Mouse (Mus musculus) urinary bladder, postnatal 4 days (tissue): Measurements from ENCODE around the gene Sfmbt1.
A peak's percentile ranks its signal among the peaks of the same experiment; 100 is the strongest.

ENCODE experiments used
- DNase-seq, 2 experiments: peaks; one replicate each; pipeline ENCODE4 v3.0.0; 2021 to 2022; ENCODE audit warnings: low spot score in 2 of 2

The Sfmbt1 gene

DNA sequence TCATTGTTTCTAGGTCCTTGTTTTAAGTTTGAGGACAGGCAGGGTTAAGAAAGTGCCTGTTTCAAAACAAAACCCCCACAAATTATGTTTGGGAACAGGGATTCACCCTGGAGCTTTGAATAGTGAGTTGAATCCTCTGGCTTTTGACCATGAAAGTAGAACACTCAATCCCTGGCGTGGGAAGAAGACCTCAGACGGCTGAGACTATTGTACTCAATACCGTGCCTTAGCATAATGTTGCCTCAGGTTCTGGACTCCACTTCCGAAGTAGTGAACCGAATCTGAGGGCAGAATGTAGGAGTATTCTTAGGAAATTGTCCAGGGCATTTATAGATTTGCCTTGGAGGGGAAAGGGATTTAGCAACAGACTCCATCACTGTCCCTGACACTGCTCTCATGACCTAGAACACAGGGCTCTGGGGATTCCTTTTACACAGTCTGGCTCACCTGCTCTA lies 110.4 kb downstream of the Sfmbt1 start:
- DNase-seq, result no peak

DNA sequence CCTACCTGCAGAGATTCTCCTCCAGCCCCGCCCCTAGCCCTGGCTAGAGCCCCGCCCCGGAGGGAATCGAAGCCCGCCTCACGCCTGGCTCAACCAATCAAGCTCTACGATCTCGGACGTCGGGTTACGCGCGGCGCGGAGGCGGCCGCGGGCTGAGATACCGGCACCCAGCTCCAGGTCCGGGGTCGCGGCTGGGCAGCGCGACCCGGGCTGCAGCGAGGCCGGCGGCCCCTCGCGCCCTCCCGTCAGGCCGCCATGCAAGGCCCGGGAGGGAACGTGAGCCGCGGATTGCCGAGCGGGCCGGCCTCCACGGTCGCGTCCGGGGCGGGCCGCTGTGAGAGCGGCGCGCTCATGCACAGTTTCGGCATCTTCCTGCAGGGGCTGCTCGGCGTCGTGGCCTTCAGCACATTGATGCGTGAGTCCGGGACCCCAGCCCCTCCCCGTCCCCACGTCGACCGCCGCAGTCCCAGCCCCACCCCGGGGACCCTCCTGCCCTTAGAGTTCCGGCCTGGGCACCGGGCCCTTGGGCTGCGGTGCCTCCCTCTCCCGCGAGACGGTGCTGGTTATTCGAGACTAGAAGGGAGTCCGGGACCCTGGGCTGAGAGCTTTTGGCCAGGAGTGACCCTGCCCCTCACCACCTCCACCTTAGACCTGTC lies 111.0 kb downstream of the Sfmbt1 start, which contains the start of gene Tmem110:
TSS of gene Tmem110 (plus strand) at position 115 of the 656 bp plus-strand sequence.
- peak; percentile 78 to 86 for DNase-seq

DNA sequence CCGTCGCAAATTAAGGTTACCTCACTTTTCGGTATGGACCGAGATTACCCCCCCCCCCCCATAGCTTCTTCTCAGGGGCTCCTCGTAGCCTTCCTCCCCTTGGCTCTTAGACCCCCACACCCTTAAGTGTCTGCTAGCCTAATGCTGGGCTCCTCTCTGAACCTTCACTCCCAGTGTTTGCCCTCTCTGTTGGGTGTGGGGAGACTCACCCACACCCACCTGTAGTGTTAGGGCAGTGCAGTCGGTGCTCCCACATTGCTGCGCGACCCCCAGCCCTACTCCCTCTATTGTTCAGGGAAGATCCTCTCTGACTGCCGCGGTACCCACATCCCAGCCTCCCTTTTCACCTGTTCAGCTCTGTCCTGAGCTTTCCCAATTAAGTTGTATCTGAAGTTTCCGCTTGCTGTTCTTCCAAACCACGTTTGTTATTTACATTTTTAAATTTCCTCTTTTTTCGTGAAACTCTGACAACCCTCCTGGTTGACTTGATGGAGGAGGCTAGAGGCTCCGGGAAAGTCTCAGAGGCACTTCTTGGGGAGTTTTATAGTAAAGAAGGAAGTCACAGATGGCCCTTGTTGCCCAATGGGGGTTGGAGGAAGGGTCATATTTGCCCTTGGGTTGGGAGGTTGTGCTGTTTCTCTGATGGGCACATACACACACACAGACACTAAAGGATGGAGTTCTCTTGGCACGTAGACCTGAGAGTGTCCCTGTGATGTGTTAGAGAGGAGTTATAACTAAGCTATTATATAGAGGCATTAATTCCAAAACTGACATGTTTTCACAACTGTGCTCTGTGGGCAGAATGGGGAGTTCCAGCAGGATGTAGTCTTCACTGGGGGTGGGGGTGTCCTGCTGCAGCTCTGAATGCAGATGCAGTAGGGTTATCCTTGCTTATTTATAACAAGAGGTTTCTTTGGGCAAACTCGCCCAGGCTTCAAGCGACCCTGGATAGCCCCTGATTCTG lies 111.8 kb downstream of the Sfmbt1 start:
- no peak for DNase-seq

DNA sequence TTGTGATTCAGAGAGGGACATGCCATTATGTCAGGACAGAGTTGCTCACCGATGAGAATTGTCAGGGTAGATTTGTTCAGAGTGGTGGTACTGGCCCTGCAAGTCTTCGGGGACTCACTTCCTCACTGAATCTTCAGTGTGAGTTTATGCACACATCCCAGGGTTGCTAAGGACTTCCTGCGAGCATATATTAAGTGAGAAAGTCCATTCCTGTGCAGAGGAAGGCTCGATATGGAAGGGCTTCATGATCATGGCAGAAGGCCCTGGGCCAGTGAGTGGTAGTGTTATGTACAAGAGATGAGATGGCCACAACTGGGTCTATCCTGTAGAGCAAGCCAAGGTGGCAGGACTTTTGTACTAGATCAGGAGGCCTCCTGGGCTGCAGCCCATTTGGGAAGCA lies 112.8 kb downstream of the Sfmbt1 start:
- DNase-seq, result no peak

DNA sequence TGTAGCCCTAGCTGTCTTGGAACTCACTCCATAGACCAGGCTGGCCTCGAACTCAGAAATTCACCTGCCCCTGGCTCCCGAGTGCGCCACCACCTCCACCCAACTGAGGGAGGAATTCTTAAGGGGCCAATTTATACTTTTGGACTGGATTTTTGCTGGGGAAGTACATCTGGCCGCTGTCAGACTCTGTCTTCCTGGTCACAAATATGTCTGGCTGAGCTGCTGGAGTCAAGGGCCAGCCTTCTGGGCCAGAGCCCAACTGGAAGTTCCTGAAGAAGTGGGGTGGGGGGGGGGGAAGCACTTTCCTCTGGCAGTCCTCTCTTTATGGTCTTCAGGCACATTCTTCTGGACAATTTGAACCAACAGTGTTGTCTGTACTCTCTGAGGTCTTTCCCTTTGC lies 113.4 kb downstream of the Sfmbt1 start:
- no peak for DNase-seq

DNA sequence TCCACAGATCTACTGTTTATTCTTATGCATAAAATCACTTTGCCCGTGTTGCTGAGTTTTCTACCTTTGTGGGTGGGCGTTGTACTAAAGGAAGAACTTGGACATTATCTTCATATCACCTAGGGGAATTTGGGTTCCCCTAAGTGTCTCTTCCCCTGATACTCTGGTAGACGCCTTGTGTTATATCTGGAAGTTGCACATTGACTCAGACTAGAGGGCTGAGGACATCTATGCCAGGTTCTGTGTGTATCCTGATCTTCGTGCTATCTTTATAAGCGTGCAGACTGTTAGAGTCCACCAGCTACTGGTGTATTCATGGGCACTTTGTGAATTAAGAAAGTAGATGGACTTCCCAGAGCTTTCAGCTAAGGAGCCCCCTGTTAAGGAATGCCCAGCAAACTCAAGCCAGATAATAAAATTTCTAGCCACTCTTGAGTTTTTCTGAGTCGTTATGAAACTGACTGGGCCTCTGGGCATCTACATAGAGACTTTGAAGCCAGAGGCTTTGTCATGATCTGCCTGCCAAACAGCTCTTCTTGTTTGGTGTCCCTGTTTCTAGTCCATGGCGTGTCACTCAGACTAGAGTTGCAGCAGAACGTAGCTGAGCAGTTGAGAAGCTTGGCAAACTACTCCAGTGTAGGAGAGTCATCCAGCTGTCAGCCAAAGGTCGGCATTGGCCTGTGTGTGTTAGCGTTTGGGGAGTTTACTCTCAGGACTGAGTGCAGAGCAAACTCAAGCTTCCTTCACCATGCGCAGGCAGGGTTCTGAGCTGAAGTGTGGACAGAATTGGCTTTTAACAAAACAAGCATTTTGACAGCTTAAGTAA lies 114.2 kb downstream of the Sfmbt1 start:
- DNase-seq, result peak in 1 of 2 experiments; percentile 33

DNA sequence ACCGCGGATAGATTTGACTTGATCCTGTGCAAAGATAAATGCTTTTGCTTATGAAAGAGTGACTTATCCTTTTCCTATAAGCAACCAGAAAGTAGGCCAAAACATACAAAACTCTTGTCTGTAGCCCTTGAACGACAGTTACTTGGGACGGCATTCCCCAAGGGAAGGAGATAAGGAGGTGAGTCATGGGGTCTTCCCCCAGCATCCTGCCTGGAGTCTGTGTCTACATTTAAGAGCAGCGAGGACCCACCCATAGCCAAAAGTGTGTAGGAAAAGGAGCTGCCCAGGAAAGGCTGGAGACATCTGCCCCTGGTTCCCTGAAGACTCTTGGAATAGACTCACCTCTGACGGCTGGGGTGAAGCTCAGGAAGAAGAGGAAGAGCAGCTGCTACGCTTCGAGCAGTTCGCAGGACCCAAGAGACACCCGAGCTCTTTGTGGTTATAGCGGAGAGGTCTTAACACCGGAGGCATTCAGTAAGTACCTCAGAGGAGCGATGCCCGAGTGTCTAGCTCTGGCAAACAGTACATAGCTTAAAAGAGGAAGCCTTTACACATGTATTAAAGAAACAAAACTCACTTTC lies 122.9 kb downstream of the Sfmbt1 start:
- DNase-seq, result no peak

DNA sequence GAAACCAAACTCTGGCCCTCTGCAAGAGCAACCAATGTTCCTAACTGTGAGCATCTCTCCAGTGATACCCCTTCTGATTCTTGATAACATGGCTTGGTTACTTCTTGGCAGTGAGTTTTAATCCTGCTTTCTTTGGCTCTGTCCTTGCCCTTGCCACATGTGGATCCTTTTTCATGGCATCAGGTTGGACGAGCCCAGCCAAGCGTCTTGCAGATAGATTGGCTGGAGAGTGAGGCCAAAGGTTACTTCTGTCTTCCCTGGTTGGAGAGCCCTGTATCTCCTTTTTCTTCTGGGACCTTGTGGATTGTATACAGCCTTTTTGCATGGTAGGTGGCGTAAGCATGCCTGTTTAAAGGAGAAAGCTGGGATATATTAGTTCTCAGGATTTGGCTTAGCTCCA lies 129.1 kb downstream of the Sfmbt1 start:
- no peak for DNase-seq

DNA sequence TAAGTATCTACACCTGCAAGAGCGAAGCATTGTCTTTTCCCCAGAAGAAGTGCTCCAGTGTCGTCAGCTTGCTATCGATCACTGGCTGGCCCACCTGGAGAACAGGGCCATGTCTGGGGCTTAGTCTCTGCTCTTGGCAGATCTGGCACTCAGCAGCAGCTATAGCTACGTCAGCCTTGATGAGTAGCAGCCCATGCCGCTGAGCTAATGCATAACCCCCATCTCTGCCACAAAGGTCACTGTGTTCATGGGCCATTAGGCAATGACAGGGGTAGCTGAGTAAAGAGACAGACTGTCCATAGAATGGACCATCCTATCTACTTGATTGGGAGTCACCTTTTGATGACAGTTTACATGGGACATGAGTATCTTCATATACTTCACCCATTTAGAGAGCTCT lies 135.9 kb downstream of the Sfmbt1 start:
- no peak for DNase-seq

DNA sequence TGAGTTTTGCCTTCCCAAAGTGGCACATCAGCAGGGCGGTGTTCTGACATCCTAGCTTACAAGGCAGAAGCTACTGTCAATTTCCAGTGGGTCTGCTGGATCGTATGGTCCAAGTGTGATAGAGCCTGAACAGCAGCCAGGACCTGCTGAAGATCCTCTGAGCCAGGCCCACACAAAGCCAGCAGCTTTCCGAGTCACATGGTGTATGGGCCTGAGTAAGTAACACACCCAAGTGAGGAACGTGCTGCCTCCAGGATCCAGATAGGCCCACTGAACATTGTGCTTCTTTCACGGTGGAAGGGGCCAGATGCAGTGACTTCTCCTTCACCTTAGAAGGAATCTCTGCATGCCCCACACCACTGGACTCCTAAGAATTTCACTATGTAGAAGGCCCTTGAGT lies 137.7 kb downstream of the Sfmbt1 start:
- no peak for DNase-seq

DNA sequence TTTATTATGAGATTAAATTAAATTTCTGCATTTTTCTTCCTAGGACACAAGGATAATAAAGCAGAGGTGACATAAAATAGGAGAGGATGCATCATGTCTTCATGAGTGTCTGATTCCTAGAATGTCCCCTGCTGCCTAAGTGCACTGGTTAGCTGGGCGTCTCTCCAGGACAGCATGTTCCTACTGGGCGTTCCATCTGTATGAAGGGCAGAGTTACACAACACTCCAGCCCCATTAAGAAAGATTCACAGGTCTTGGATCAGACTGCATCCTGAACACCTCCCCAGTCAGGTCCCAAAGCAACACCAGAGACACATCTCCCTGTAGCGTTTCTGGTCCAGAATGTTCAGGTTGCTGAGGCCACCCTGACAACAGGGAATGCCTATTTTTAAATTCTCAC lies 140.7 kb downstream of the Sfmbt1 start:
- DNase-seq, result no peak

DNA sequence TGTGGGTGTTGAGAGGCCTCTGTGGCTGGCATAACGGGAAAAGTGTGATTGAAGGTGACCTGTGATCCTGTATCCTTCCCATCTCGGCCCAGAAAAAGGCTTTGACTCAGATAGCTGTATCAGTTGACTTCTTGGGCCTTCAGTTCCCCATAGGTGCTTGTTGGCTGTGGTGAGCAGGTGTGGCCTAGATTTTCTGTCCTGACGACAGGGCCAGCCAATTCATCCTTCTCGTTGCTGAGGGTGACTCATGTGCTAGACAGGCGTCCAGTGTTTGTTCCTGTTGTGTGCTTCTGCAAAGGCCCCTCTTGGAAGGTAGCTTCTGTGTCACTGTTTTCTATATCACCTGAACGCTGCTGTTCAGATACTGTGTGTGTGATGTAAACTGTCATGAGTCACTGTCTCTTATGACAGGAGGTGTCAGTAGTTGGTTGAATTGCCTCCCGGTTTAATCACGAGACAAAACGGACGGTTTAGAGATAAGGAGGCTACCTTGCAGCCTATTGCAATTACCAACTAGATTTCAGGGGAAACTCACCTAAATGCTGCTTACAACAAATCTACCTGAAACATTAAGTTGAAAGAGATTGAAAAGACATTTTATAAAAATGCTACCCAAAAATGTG lies 142.3 kb downstream of the Sfmbt1 start:
- DNase-seq, result no peak

DNA sequence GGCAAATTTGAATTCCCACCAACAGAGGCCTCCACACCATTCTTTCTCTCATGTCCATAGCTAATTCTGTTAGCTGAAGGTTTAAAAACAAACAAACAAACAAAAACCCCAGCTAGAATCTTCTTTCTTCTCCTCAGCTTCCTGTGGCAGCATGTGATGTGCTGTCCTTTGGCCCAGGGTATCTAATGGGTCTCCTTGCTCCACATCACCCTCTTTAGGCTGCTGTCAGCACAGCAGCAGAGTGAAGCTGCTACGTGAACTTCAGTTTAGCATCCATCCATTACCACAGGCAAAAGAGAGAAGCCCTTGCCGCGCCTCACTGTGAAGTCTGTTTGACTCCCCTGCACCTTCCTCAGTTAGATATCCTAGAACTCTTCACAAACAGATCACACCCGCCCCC lies 143.3 kb downstream of the Sfmbt1 start:
- DNase-seq, result no peak

DNA sequence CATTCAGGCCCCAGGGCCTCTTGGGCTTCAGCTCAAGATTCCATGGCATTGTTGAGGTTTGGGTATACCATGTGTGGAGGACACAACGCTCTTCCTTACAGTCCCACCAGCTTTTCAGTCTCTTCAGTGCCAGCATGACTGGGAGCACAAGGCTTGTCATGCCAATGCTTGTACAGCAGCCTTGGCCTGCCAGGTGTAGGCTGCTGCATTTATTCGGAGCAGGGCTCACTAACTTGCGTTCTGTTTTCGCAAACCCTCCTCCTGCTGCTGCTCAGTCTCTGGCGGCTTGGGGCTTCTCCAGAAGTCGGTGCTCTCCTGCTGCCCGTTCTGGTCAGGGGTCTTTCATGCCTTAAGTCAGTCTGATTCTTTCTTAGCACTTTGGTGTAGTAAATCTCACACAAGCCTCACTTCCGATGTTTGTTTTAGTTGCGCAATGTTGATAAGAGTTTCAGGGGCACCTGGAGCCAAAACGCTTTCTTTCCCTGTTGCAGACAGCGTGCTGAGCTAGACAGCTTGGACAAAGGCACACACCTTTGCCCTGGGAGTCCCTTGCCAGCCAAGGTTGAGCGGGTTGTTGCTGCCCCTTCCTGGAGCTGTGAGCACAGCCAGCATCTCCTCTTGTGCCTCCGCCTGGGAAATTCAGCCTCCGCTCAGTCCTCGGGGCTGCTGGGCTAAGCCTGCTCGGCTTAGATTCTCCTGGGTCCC lies 146.9 kb downstream of the Sfmbt1 start:
- DNase-seq, result no peak

DNA sequence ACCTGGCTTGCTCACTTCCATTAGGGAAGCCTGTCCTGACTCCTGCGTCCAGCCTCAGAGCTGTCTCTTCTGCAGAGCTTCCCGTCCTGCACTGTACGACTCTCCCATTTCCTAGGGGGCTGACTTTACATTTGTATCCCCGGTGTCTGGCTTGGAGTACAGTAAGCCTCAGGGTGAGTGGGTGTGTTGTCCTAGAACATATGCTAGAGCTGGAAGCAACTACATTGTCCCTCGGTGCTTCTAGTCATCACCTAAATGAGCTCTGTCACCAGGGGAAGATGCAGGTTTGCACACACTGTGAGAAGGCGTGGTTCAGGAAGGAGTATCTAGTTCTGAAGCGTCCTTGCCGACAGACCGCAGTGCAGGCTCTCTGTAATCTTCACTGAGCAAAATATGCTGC lies 147.7 kb downstream of the Sfmbt1 start:
- no peak for DNase-seq

DNA sequence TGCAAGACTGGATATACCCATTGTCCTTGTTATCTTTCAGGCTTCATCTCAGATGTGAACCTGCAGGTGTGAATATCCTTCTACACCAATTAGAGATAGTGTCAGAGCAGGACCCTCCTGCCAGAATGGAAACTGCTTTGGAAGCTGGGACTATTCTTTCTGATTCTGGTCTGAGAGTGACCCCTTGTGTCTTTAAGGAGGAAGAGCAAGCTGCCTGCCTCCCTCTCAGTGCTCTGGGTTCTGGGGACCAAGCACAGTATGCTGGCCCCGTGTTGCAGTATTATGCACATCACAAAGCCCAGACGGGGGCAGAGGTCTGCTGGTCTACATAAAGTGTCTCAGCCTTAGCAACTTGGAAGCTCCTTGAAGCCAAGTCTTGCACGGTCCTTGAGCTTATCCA lies 150.7 kb downstream of the Sfmbt1 start:
- DNase-seq, result no peak

DNA sequence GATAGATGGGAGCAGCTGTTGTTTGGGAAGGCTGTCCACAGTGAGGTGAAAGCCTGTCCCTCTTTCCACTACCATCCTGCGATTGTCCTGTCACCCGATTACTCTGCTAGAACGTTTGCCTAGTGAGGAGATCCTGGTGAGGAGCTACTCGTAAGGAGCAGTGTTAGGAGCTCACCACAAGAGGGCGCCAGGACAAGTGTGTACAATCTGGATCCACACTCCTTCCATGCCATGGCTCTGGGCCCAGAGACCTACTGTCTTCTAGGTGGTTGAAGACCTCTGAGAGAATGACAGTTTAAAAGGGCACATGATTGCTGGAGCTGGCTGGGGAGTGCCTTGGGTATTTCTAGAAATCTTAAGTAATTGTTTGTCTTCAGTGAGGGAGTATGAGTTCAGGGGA lies 152.4 kb downstream of the Sfmbt1 start:
- peak; percentile 62 to 80 for DNase-seq

DNA sequence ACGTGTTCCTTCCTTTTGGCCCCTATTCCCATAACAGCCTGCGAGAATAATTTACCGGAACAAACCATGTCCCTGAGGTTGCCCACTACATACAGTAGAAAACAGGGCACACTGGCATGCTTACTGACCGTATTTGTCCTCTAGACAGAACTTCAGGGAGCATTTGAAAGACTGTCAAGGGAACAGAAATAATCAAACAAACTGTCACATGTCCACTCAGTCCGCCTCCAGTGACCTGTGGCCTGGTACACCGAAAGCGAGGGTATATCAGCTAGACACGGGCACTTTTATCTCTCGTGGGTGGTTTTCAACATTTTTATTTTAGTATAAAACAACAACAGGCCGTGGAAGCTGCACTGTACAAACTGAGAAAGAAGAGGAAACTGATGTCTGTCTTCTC lies 154.2 kb downstream of the Sfmbt1 start:
- DNase-seq, result no peak

DNA sequence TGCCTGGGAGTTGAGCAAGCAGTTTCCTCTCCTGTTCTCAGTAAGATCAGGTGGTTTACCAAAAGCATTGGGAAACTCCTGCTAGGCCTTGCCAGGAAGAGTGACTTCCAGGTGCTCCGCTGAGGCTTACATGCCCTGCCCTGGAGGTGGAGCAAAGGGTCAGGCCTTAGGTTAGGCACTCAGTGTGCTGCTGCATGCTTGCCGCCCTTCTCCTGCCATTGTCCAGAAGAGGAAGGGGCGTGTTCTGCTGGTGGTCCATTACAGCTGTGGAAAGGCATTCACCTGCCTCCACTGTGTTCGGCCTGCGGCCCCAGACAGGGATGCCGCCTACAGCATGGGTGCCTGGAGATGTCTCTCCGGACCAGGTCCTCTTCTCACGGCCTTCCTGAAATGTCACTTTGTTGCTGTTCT lies 154.7 kb downstream of the Sfmbt1 start:
- no peak for DNase-seq
